Mouse (Mus musculus) lung, adult 2 months (tissue): ENCODE measurements around the gene 1700029P11Rik. TPM values are rescaled to one million over a fixed set of nuclear protein-coding genes. Genes with fewer than 3 reads are reported as not detected.
A peak's percentile ranks its signal among the peaks of the same experiment; 100 is the strongest.

Experiments used
- DNase-seq: peaks from one replicate; pipeline ENCODE4 v3.0.0; 2022
- H3K4me1 ChIP-seq: fragments of 200-500 bp; 2 replicates; pipeline ENCODE4 v1.6.1; 2011; ENCODE audit warnings: low read length; ENCODE audit not compliant: control insufficient read depth, insufficient read depth
- H3K4me3 ChIP-seq: fragments of 200-500 bp; replicated peaks from 2 replicates; pipeline ENCODE3; 2011; ENCODE audit warnings: low read depth, mild to moderate bottlenecking, control low read depth, low read length; ENCODE audit errors: extremely low read depth
- CTCF ChIP-seq: fragments of 200-500 bp; IDR thresholded peaks from 2 replicates; pipeline ENCODE4 v1.5.1; 2011; ENCODE audit warnings: mild to moderate bottlenecking, low read length, control low read depth; ENCODE audit not compliant: insufficient read depth
- POLR2A ChIP-seq: fragments of 200-500 bp; IDR thresholded peaks from 2 replicates; pipeline ENCODE4 v1.6.1; 2011; ENCODE audit warnings: low read depth, mild to moderate bottlenecking, control low read depth, low read length, borderline replicate concordance; ENCODE audit errors: extremely low read depth
- WGBS: fragments of 180-500 bp; shearing (Covaris S2); methylation state at CpG from one replicate; pipeline ENCODE4 v1.1.7; 2018; 5-methylcytosine and 5-hydroxymethylcytosine counted together
- polyA plus RNA-seq: library from polyadenylated mRNA; depleted of rRNA; stranded (reverse); fragments of >200 nt; gene quantifications from 2 replicates; pipeline ENCODE4 v1.2.3, GENCODE M21; 2012; rRNA removed

Gene 1700029P11Rik
- not detected in 2 replicates for polyA plus RNA-seq

- TF ChIP-seq POLR2A, result no peak
- TF ChIP-seq CTCF, result no peak
- 94% methylated on average over 23 of the region's 23 CpGs for WGBS
- no peak for DNase-seq
- H3K4me1 ChIP-seq, result no peaks in the 10 kb centered on the region
- H3K4me3 ChIP-seq, result no peak within 1 kb of the TSS
Observed at GRCm38 (mm10) chr15:81980321-81980720, at the start of gene 1700029P11Rik. 1700029P11Rik (plus strand) TSS chr15:81980540.

GRCm38 (mm10) chr15:81932951-81933470 lies 47.3 kb upstream of the 1700029P11Rik start:
- H3K4me1 ChIP-seq, result peaks cover 6% of the 10 kb centered on the region; the same call in 1 of the 2 replicates
- no peak overlapping the region for H3K4me3 ChIP-seq
- TF ChIP-seq POLR2A, result no peak
- TF ChIP-seq CTCF, result no peak
- no peak for DNase-seq
- 30% methylated on average over 12 of the region's 12 CpGs for WGBS

DNA sequence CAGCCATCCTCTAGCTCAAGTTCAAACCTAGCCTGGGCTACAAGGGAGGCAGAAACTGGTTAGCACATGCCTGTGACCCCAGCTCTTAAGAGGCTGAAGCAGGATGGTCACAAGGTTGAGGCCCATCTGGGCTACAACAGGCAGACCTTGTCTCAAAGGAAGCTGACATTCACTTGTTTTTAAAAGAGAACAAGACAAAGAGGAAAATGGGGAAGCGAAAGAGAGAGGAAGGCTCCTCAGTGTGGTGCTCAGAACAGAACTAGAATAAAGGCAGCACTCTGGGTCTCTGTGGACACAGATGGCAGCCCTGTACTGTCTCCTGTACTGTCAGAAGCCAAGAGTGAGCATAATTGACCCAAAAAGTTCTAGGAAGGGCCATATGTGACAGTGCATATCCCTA lies 46.4 kb upstream of the 1700029P11Rik start:
- H3K4me1 ChIP-seq, result peaks cover 6% of the 10 kb centered on the region; the same call in 1 of the 2 replicates
- DNase-seq, result no peak
- WGBS, result 91% methylated on average over 1 of the region's 1 CpGs
- no peak overlapping the region for H3K4me3 ChIP-seq
- TF ChIP-seq POLR2A, result no peak
- no peak for TF ChIP-seq CTCF

GRCm38 (mm10) chr15:81935869-81936637 lies 44.3 kb upstream of the 1700029P11Rik start:
- 57% methylated on average over 7 of the region's 7 CpGs for WGBS
- H3K4me3 ChIP-seq, result no peak overlapping the region
- DNase-seq, result no peak
- TF ChIP-seq CTCF (no peak), POLR2A (no peak)
- peaks cover 6% of the 10 kb centered on the region; the same call in 1 of the 2 replicates for H3K4me1 ChIP-seq

- WGBS, result 11% methylated on average over 12 of the region's 12 CpGs
- TF ChIP-seq CTCF (no peak), POLR2A (no peak)
- peak; percentile 18 for DNase-seq
- H3K4me1 ChIP-seq, result peaks cover 6% of the 10 kb centered on the region; the same call in 1 of the 2 replicates
- H3K4me3 ChIP-seq, result peak within 1 kb of the TSS; percentile 33
Observed at GRCm38 (mm10) chr15:81936679-81937078, 43.7 kb upstream of the 1700029P11Rik start, which contains the start of gene Csdc2. Csdc2 (plus strand) TSS chr15:81936759.

DNA sequence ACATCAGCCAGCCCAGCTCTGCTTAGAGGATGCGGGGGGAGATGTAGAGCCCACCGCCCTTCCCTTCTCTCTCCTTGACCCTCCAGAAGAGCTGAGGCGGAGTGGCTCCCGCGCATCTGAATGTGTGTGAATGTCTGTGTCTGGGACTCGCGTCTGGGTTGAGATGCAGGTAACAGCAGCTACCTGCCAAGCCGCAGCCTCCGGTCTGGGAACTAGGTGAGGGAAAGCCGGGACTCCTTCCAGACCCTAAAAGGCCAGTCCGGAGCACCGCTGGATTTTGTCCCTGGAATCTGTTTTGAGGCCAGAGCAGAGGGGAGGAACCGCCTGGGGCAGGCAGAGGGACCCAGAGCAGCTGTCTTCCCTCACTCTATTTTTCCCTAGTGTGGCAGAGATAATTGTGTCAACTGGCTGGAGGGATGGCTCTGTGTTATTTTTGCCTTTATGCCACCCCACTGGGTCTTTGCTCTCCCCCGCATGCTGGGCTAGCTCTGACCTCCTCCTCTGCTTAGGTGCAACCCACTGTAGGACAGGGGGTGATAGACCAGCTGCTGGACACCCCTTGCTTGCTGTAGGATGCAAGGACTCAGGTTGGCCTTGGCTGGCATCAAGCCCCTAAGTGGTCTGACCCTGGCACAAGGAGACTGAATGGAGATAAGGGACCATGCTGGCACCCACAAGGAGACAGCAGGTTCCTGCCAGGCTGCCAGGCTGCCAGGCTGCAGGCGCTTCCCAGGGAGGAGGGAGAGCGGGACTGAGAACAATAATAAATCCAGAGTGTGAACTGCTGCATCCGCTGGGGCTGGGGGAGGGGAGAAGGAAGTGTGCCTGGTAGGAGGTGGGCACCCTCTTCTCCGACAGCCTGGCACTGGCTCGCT lies 43.0 kb upstream of the 1700029P11Rik start:
- WGBS, result 15% methylated on average over 19 of the region's 19 CpGs
- Histone ChIP-seq H3K4me1 (peaks cover 6% of the 10 kb centered on the region; the same call in 1 of the 2 replicates), H3K4me3 (peak overlapping the region; percentile 33)
- no peak for TF ChIP-seq POLR2A
- TF ChIP-seq CTCF, result no peak
- no peak for DNase-seq

DNA sequence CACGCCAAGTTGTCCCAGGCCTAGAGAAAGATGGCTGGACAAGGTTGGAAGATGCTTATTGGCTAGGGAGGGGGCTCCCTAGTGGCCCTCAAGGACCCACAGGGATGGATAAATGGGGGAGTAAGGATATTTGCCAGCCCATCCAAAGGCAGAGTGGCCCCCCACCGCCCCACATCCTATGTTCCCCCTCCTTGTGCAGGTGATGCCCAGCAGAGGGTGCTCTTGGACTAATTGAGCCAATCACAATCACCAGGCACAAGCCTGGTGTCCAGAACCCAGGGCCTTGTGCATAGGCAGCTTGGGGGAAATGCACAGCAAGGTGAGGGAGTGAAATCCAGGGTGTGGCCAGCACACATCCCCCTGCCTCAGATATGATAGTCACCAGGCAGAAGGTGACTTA lies 42.1 kb upstream of the 1700029P11Rik start:
- TF ChIP-seq POLR2A, result no peak
- peak; percentile 60 for TF ChIP-seq CTCF

DNA sequence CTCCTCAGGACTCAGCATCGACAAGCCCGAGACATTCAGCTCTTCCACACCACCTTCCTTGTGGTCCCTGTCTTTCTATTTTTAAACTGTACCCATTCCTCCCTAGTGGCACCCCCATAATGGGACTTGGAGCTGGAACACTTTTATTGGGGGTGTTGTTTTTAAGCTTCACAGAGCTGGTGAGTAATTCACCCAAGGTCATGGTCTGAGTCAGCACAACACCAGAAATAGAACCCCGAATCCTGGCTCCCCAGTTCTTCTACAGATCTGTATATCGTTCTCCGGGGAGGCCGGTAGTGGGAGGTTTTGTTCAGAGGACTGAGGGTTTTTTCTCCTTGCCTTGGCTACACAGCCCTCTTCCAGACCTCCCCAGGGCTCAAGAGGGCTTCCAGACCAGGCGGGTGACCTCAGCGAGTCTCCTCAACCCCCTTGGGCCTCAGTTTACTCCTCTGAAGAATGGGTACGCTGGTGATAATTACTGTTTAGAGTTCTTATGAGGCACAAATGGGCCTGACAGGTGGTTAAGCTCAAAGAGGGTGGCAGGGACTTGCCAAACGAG lies 41.1 kb upstream of the 1700029P11Rik start:
- no peak overlapping the region for H3K4me3 ChIP-seq
- H3K4me1 ChIP-seq, result peaks cover 6% of the 10 kb centered on the region; the same call in 1 of the 2 replicates
- TF ChIP-seq POLR2A (no peak), CTCF (no peak)
- DNase-seq, result no peak
- 87% methylated on average over 10 of the region's 10 CpGs for WGBS

More for the DNA sequence above, 42.1 kb upstream of the 1700029P11Rik start:
- Histone ChIP-seq H3K4me3 (no peak overlapping the region), H3K4me1 (peaks cover 6% of the 10 kb centered on the region; the same call in 1 of the 2 replicates)
- WGBS, result 38% methylated on average over 2 of the region's 2 CpGs
- peak; percentile 25 for DNase-seq

DNA sequence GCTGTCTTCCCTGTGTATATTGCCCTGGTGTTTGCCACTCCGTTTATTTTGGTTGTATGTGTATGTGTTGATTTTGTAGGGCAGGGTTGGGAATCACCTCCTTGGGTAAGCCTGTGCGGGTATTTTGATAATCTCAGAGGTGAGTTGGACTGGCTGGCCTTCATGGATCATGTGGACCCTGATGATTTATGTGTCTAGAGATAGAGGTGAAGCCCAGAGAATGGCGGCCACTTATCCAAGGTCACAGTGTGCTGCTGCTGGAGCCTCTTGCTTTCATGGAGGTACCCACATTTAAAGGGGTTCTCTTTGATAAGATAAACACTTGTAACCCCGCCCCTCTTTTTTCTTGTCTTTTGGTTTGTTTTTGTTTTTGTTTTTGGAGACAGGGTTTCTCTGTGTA lies 40.6 kb upstream of the 1700029P11Rik start:
- TF ChIP-seq CTCF, result no peak
- TF ChIP-seq POLR2A, result no peak
- no peak for DNase-seq
- 81% methylated on average over 4 of the region's 4 CpGs for WGBS
- Histone ChIP-seq H3K4me1 (peaks cover 6% of the 10 kb centered on the region; the same call in 1 of the 2 replicates), H3K4me3 (no peak overlapping the region)
